Mouse (Mus musculus) stomach, embryonic 15.5 days (tissue): ENCODE data around the gene Hmga2. TPM values are rescaled to one million over a fixed set of nuclear protein-coding genes. Genes with fewer than 3 reads are reported as not detected.

Experiments used
- ATAC-seq: fragments of 200-750 bp; cut with Nextera tagmentation; 2 replicates; pipeline ENCODE4 v1.8.0; 2017; ENCODE audit warnings: low read depth, moderate number of reproducible peaks, moderate TSS enrichment; ENCODE audit not compliant: insufficient read depth, low FRiP score
- H3K27ac ChIP-seq: fragments of 300-500 bp; sonication (generic); 2 replicates; pipeline ENCODE4 v1.5.1; 2015; ENCODE audit warnings: mild to moderate bottlenecking, inconsistent platforms
- H3K27me3 ChIP-seq: fragments of 300-500 bp; sonication (generic); replicated peaks from 2 replicates; pipeline ENCODE4 v1.6.1; 2015; ENCODE audit warnings: inconsistent platforms
- H3K36me3 ChIP-seq: fragments of 300-500 bp; sonication (generic); 2 replicates; pipeline ENCODE4 v1.6.1; 2015; ENCODE audit warnings: inconsistent platforms
- H3K4me1 ChIP-seq: fragments of 300-500 bp; sonication (generic); 2 replicates; pipeline ENCODE4 v1.6.1; 2015; ENCODE audit warnings: inconsistent platforms
- H3K4me2 ChIP-seq: fragments of 300-500 bp; sonication (generic); 2 replicates; pipeline ENCODE4 v1.6.1; 2015; ENCODE audit warnings: mild to moderate bottlenecking, inconsistent platforms
- H3K4me3 ChIP-seq: fragments of 300-500 bp; sonication (generic); replicated peaks from 2 replicates; pipeline ENCODE4 v1.5.1; 2015; ENCODE audit warnings: inconsistent platforms
- H3K9ac ChIP-seq: fragments of 300-500 bp; sonication (generic); 2 replicates; pipeline ENCODE4 v1.6.1; 2015; ENCODE audit warnings: inconsistent platforms
- H3K9me3 ChIP-seq: fragments of 300-500 bp; sonication (generic); 2 replicates; pipeline ENCODE4 v1.6.1; 2016; ENCODE audit warnings: inconsistent platforms
- WGBS: fragments of 180-500 bp; shearing (Covaris S2); methylation state at CpG from one replicate; pipeline ENCODE4 v1.1.7; 2015; 5-methylcytosine and 5-hydroxymethylcytosine counted together
- polyA plus RNA-seq: library from polyadenylated mRNA; unstranded; fragments of >200 nt; fragmentation: Nextera tagmentation; extraction: Ambion mirVana; gene quantifications from 2 replicates; pipeline ENCODE4 v1.2.1, GENCODE M21; 2015

The Hmga2 gene
- polyA plus RNA-seq, 1 experiment from 2014 or later: 29.3 TPM

GRCm38 (mm10) chr10:120465121-120465520 is 11.1 kb downstream of the Hmga2 start:
- Histone ChIP-seq H3K27me3 (no peaks in the 10 kb centered on the region), H3K9ac (no peak overlapping the region), H3K4me2 (no peak overlapping the region), H3K4me3 (no peak overlapping the region), H3K36me3 (0 out of 2 replicates have a peak, but pooled peaks cover 4% of the 10 kb centered on the region), H3K4me1 (peaks cover 4% of the 10 kb centered on the region), H3K27ac (no peak overlapping the region), H3K9me3 (no peaks in the 10 kb centered on the region)
- WGBS: 64% methylated on average over 5 of the region's 5 CpGs
- ATAC-seq: no peak

DNA sequence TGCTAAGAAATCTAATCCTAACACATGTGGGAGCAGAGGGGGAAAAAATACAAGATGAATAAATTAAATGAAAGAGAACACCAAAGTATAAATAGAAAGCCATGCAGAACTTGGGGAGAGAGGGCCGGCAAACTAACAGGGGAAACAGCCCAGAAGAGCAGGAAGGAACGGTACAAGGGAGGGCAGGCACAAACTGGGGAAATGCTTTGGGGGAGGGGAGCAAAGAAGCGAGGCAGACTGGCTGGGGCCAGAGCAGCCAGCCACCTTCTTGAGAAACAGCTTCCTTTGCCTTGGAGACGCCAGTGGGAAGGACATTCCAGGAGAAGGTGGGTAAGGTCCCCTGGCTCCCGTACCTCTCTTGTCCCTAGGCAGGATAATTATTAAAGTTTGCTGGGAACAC is 14.5 kb downstream of the Hmga2 start:
- WGBS: 13% methylated on average over 5 of the region's 5 CpGs
- Histone ChIP-seq H3K9me3 (no peaks in the 10 kb centered on the region), H3K4me2 (no peak overlapping the region), H3K36me3 (no peaks in the 10 kb centered on the region), H3K9ac (no peak overlapping the region), H3K4me3 (no peak overlapping the region), H3K4me1 (peaks cover 4% of the 10 kb centered on the region), H3K27ac (peak overlapping the region; percentile 68), H3K27me3 (no peaks in the 10 kb centered on the region)
- no peak for ATAC-seq

DNA sequence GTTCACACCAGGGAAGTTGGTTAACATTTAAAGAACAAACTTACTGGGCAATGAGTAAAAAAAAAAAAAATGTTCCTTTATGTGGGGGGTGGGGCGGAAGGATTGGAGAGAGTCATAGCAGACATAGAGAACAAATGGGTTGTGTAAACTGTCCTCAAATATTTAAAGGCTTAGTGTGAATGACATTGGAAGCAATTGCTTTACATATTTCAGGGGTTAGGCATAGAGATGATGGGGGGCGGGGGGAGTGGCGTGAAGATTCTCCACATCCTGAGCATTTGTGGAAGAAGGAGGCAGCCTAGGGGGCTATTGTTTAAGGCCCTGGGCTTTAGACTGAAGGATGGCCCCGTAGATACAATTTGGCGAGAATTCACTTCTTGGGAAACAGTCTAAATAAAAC is 15.0 kb downstream of the Hmga2 start:
- Histone ChIP-seq H3K4me1 (peaks cover 4% of the 10 kb centered on the region), H3K4me2 (no peak overlapping the region), H3K27me3 (no peaks in the 10 kb centered on the region), H3K9ac (no peak overlapping the region), H3K9me3 (no peaks in the 10 kb centered on the region), H3K27ac (peak overlapping the region; percentile 68), H3K36me3 (no peaks in the 10 kb centered on the region), H3K4me3 (no peak overlapping the region)
- no peak for ATAC-seq
- 59% methylated on average over 5 of the region's 5 CpGs for WGBS

DNA sequence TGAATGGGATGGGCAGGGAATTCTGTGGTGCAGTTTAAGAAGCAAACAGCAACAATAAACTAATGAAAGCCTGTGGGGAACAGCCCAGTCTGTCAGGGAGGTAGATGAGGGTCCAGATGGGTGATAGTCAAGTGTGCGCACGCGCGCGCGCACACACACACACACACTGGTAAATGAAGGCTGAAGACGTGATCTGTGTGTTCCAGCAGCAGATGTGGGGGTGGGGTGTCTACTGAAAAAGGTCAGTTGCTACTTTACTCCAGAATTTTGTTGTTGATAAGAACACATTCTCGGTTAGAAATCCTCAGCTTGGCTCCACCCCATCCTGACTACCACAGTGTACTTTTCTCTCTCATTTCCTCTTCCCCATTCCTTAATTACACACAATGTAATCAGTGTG is 17.4 kb downstream of the Hmga2 start:
- Histone ChIP-seq H3K4me1 (peaks cover 4% of the 10 kb centered on the region), H3K9me3 (no peaks in the 10 kb centered on the region), H3K36me3 (0 out of 2 replicates have a peak, but pooled peaks cover 3% of the 10 kb centered on the region), H3K4me2 (no peak overlapping the region), H3K9ac (no peak overlapping the region), H3K27me3 (no peaks in the 10 kb centered on the region), H3K4me3 (no peak overlapping the region), H3K27ac (0 out of 2 replicates have a peak overlapping the region, but pooled peaks have one; percentile 3)
- ATAC-seq: no peak
- 76% methylated on average over 8 of the region's 8 CpGs for WGBS

DNA sequence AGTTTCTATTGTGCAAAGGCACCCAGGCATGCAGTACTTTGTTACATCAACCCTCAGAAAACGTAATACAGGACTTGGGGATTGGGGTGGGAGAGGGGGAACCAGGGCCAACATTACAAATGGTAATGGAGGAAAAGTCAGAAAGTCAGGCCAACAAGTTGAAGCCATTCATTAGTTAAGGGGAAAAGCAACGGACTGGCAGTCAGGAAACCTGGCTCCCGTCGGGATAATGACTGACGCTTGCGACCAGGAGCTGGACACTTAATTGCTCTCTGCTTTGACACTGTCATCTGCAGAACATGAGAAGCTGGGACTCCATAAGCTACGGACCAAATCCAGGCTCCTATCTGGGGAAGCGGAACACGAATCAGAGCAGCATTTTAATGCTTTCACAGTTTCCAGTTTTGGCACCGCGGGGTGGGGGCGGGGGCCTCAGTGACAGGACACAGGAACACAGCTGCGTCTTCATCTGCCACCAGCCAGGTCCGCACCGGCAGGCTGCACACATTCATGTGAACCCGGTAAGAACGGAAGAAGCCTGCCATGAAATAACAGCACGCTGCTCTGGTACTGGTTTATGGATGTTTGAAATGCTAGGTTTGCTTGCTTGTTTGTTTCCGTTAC is 26.5 kb downstream of the Hmga2 start:
- Histone ChIP-seq H3K27me3 (no peaks in the 10 kb centered on the region), H3K4me2 (no peak overlapping the region), H3K9ac (no peak overlapping the region), H3K9me3 (no peaks in the 10 kb centered on the region), H3K36me3 (no peaks in the 10 kb centered on the region), H3K27ac (no peak overlapping the region), H3K4me3 (no peak overlapping the region), H3K4me1 (no peaks in the 10 kb centered on the region)
- 63% methylated on average over 19 of the region's 19 CpGs for WGBS
- no peak for ATAC-seq

- Histone ChIP-seq H3K4me1 (no peaks in the 10 kb centered on the region), H3K27ac (no peak overlapping the region), H3K9me3 (no peaks in the 10 kb centered on the region), H3K27me3 (no peaks in the 10 kb centered on the region), H3K4me2 (no peak overlapping the region), H3K36me3 (no peaks in the 10 kb centered on the region), H3K9ac (no peak overlapping the region), H3K4me3 (no peak overlapping the region)
- no peak for ATAC-seq
- 90% methylated on average over 6 of the region's 6 CpGs for WGBS
Measured at GRCm38 (mm10) chr10:120446799-120447198, 29.5 kb downstream of the Hmga2 start.

GRCm38 (mm10) chr10:120446206-120446605 is 30.1 kb downstream of the Hmga2 start:
- no peak overlapping the region for H3K4me2 ChIP-seq
- H3K4me1 ChIP-seq: no peaks in the 10 kb centered on the region
- H3K9ac ChIP-seq: no peak overlapping the region
- no peak overlapping the region for H3K27ac ChIP-seq
- no peak for ATAC-seq
- no peak overlapping the region for H3K4me3 ChIP-seq
- no peaks in the 10 kb centered on the region for H3K27me3 ChIP-seq
- no peaks in the 10 kb centered on the region for H3K9me3 ChIP-seq
- WGBS: 66% methylated on average over 9 of the region's 9 CpGs
- 0 out of 2 replicates have a peak, but pooled peaks cover under 1% of the 10 kb centered on the region for H3K36me3 ChIP-seq

- no peaks in the 10 kb centered on the region for H3K9me3 ChIP-seq
- WGBS: 72% methylated on average over 9 of the region's 9 CpGs
- no peak for ATAC-seq
- no peak overlapping the region for H3K4me2 ChIP-seq
- 0 out of 2 replicates have a peak, but pooled peaks cover 6% of the 10 kb centered on the region for H3K36me3 ChIP-seq
- no peak overlapping the region for H3K9ac ChIP-seq
- no peaks in the 10 kb centered on the region for H3K27me3 ChIP-seq
- H3K4me1 ChIP-seq: 0 out of 2 replicates have a peak, but pooled peaks cover 4% of the 10 kb centered on the region
- H3K27ac ChIP-seq: no peak overlapping the region
- H3K4me3 ChIP-seq: no peak overlapping the region
Measured at GRCm38 (mm10) chr10:120444463-120445070, 31.7 kb downstream of the Hmga2 start.

GRCm38 (mm10) chr10:120443757-120444311 is 32.4 kb downstream of the Hmga2 start:
- Histone ChIP-seq H3K27ac (no peak overlapping the region), H3K4me1 (0 out of 2 replicates have a peak, but pooled peaks cover 4% of the 10 kb centered on the region), H3K4me3 (no peak overlapping the region), H3K9me3 (no peaks in the 10 kb centered on the region), H3K9ac (no peak overlapping the region), H3K36me3 (0 out of 2 replicates have a peak, but pooled peaks cover 6% of the 10 kb centered on the region), H3K4me2 (no peak overlapping the region), H3K27me3 (no peaks in the 10 kb centered on the region)
- 87% methylated on average over 10 of the region's 10 CpGs for WGBS
- ATAC-seq: no peak

GRCm38 (mm10) chr10:120441254-120441653 is 35.0 kb downstream of the Hmga2 start:
- Histone ChIP-seq H3K9ac (no peak overlapping the region), H3K4me3 (no peak overlapping the region), H3K27ac (no peak overlapping the region), H3K9me3 (no peaks in the 10 kb centered on the region), H3K4me1 (0 out of 2 replicates have a peak, but pooled peaks cover 4% of the 10 kb centered on the region), H3K36me3 (peaks cover 10% of the 10 kb centered on the region), H3K27me3 (no peaks in the 10 kb centered on the region), H3K4me2 (no peak overlapping the region)
- WGBS: 55% methylated on average over 11 of the region's 11 CpGs
- ATAC-seq: no peak

DNA sequence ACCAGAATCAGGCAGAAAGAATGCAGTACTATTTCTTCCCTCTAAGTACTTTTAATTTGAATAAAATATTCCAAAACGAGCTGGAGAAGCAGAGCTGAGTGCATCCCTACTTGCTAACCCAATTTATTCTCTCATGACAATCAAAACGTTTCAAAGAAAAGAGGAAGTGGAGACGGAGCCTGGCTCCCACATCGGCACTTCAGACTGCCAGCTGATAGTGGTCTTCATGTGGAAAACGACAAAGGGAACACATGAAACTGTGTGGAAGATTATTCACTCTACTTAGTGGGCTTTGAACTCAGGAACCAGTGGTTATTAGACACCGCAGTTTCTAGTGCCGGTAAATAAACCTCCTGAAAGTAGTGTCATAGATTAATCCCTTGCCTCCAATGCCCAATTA is 41.8 kb downstream of the Hmga2 start:
- H3K4me1 ChIP-seq: peaks cover 33% of the 10 kb centered on the region
- no peak for ATAC-seq
- no peak overlapping the region for H3K9ac ChIP-seq

DNA sequence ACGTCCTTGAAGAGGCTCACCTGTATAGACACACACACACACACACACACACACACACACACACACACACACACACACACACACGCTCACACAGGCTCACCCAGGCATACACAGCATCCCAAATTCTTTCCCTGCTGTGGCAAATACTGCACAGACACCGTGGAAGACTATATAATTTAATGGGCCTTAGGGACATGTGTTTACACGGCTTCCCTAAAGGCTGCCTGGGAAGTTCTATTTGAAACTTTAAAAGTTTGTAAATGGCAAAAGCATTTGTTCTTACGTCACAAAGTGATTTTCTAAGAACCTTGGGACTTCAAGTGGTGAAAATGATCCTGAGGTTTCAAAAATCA is 42.8 kb downstream of the Hmga2 start:
- Histone ChIP-seq H3K4me2 (no peak overlapping the region), H3K4me1 (peaks cover 43% of the 10 kb centered on the region), H3K9ac (no peak overlapping the region), H3K4me3 (no peak overlapping the region), H3K9me3 (no peaks in the 10 kb centered on the region), H3K36me3 (peaks cover 5% of the 10 kb centered on the region), H3K27ac (peak overlapping the region; percentile 78; the same call in 1 of the 2 replicates), H3K27me3 (no peaks in the 10 kb centered on the region)
- WGBS: 23% methylated on average over 5 of the region's 5 CpGs
- ATAC-seq: no peak

More for the DNA sequence above, 41.8 kb downstream of the Hmga2 start:
- Histone ChIP-seq H3K27ac (0 out of 2 replicates have a peak overlapping the region, but pooled peaks have one; percentile 35), H3K4me2 (no peak overlapping the region), H3K9me3 (no peaks in the 10 kb centered on the region), H3K27me3 (no peaks in the 10 kb centered on the region), H3K4me3 (no peak overlapping the region), H3K36me3 (peaks cover 5% of the 10 kb centered on the region)
- WGBS: 35% methylated on average over 7 of the region's 7 CpGs
